Mouse (Mus musculus) kidney, embryonic 15.5 days (tissue): ENCODE results near the gene Prkag3. TPM values are rescaled to one million over a fixed set of nuclear protein-coding genes. Genes with fewer than 3 reads are reported as not detected.

Experiments
- ATAC-seq: fragments of 200-750 bp; cut with Nextera tagmentation; replicated peaks from 2 replicates; pipeline ENCODE4 v1.8.0; 2017; ENCODE audit warnings: moderate TSS enrichment; ENCODE audit not compliant: low FRiP score
- H3K27ac ChIP-seq: fragments of 300-500 bp; sonication (generic); 2 replicates; pipeline ENCODE4 v1.5.1; 2015; ENCODE audit warnings: mild to moderate bottlenecking, inconsistent platforms
- H3K27me3 ChIP-seq: fragments of 300-500 bp; sonication (generic); 2 replicates; pipeline ENCODE4 v1.6.1; 2015; ENCODE audit warnings: inconsistent platforms
- H3K36me3 ChIP-seq: fragments of 300-500 bp; sonication (generic); 2 replicates; pipeline ENCODE4 v1.6.1; 2015; ENCODE audit warnings: inconsistent platforms
- H3K4me1 ChIP-seq: fragments of 300-500 bp; sonication (generic); 2 replicates; pipeline ENCODE4 v1.6.1; 2015; ENCODE audit warnings: inconsistent platforms
- H3K4me2 ChIP-seq: fragments of 300-500 bp; sonication (generic); 2 replicates; pipeline ENCODE4 v1.6.1; 2015; ENCODE audit warnings: moderate library complexity, mild to moderate bottlenecking, inconsistent platforms
- H3K4me3 ChIP-seq: fragments of 300-500 bp; sonication (generic); replicated peaks from 2 replicates; pipeline ENCODE4 v1.5.1; 2015; ENCODE audit warnings: mild to moderate bottlenecking, inconsistent platforms
- H3K9ac ChIP-seq: fragments of 300-500 bp; sonication (generic); 2 replicates; pipeline ENCODE4 v1.6.1; 2015; ENCODE audit warnings: mild to moderate bottlenecking, inconsistent platforms
- H3K9me3 ChIP-seq: fragments of 300-500 bp; sonication (generic); replicated peaks from 2 replicates; pipeline ENCODE4 v1.6.1; 2016; ENCODE audit warnings: inconsistent platforms
- WGBS: fragments of 180-500 bp; shearing (Covaris S2); methylation state at CpG from one replicate; pipeline ENCODE4 v1.1.7; 2015; ENCODE audit warnings: mixed read lengths; 5-methylcytosine and 5-hydroxymethylcytosine counted together
- polyA plus RNA-seq: library from polyadenylated mRNA; unstranded; fragments of >200 nt; fragmentation: Nextera tagmentation; extraction: Ambion mirVana; gene quantifications from 2 replicates; pipeline ENCODE4 v1.2.1, GENCODE M21; 2015

Prkag3 gene
- polyA plus RNA-seq, 1 experiment from 2014 or later: 0.44 TPM

GRCm38 (mm10) chr1:74753266-74753974 lies 4.4 kb upstream of the Prkag3 start:
- Histone ChIP-seq H3K27ac (no peak overlapping the region), H3K9me3 (no peaks in the 10 kb centered on the region), H3K36me3 (no peaks in the 10 kb centered on the region), H3K4me2 (no peak overlapping the region), H3K4me3 (no peak overlapping the region), H3K27me3 (peaks cover 15% of the 10 kb centered on the region), H3K9ac (no peak overlapping the region), H3K4me1 (peaks cover 12% of the 10 kb centered on the region)
- no peak for ATAC-seq
- 71% methylated on average over 8 of the region's 8 CpGs for WGBS

- peaks cover 16% of the 10 kb centered on the region for H3K27me3 ChIP-seq
- H3K27ac ChIP-seq: no peak overlapping the region
- H3K36me3 ChIP-seq: no peaks in the 10 kb centered on the region
- no peaks in the 10 kb centered on the region for H3K9me3 ChIP-seq
- no peak for ATAC-seq
- H3K9ac ChIP-seq: no peak overlapping the region
- peaks cover 14% of the 10 kb centered on the region for H3K4me1 ChIP-seq
- no peak overlapping the region for H3K4me2 ChIP-seq
- H3K4me3 ChIP-seq: no peak overlapping the region
- WGBS: 97% methylated on average over 3 of the region's 3 CpGs
Observed at GRCm38 (mm10) chr1:74752833-74753232, 3.8 kb upstream of the Prkag3 start.

GRCm38 (mm10) chr1:74752150-74752549 lies 3.1 kb upstream of the Prkag3 start:
- H3K4me2 ChIP-seq: no peak overlapping the region
- H3K27ac ChIP-seq: no peak overlapping the region
- no peak overlapping the region for H3K9ac ChIP-seq
- ATAC-seq: no peak
- peaks cover 14% of the 10 kb centered on the region for H3K4me1 ChIP-seq
- no peaks in the 10 kb centered on the region for H3K36me3 ChIP-seq
- H3K4me3 ChIP-seq: no peak overlapping the region
- peaks cover 23% of the 10 kb centered on the region for H3K27me3 ChIP-seq
- H3K9me3 ChIP-seq: no peaks in the 10 kb centered on the region
- WGBS: 84% methylated on average over 8 of the region's 8 CpGs

GRCm38 (mm10) chr1:74750683-74751082 lies 1.7 kb upstream of the Prkag3 start:
- H3K9me3 ChIP-seq: no peaks in the 10 kb centered on the region
- peaks cover 14% of the 10 kb centered on the region for H3K4me1 ChIP-seq
- no peak overlapping the region for H3K4me3 ChIP-seq
- no peaks in the 10 kb centered on the region for H3K36me3 ChIP-seq
- 76% methylated on average over 4 of the region's 4 CpGs for WGBS
- no peak for ATAC-seq
- no peak overlapping the region for H3K4me2 ChIP-seq
- H3K27me3 ChIP-seq: peaks cover 24% of the 10 kb centered on the region
- H3K9ac ChIP-seq: no peak overlapping the region
- H3K27ac ChIP-seq: no peak overlapping the region

GRCm38 (mm10) chr1:74749301-74749700 lies 280 bp upstream of the Prkag3 start:
- Histone ChIP-seq H3K9ac (no peak overlapping the region), H3K4me1 (peaks cover 14% of the 10 kb centered on the region), H3K27ac (no peak overlapping the region), H3K36me3 (no peaks in the 10 kb centered on the region), H3K9me3 (no peaks in the 10 kb centered on the region), H3K27me3 (peaks cover 24% of the 10 kb centered on the region), H3K4me3 (no peak overlapping the region), H3K4me2 (peak overlapping the region; percentile 61)
- 60% methylated on average over 7 of the region's 7 CpGs for WGBS
- ATAC-seq: peak; percentile 68

- H3K4me2 ChIP-seq: no peak overlapping the region
- H3K27me3 ChIP-seq: peaks cover 24% of the 10 kb centered on the region
- H3K9ac ChIP-seq: no peak overlapping the region
- H3K36me3 ChIP-seq: no peaks in the 10 kb centered on the region
- no peak overlapping the region for H3K4me3 ChIP-seq
- ATAC-seq: no peak
- peaks cover 14% of the 10 kb centered on the region for H3K4me1 ChIP-seq
- no peak overlapping the region for H3K27ac ChIP-seq
- H3K9me3 ChIP-seq: no peaks in the 10 kb centered on the region
- 76% methylated on average over 5 of the region's 5 CpGs for WGBS
Observed at GRCm38 (mm10) chr1:74747335-74747734, 1.7 kb downstream of the Prkag3 start.

GRCm38 (mm10) chr1:74740846-74741245 lies 8.2 kb downstream of the Prkag3 start:
- H3K27me3 ChIP-seq: no peaks in the 10 kb centered on the region
- no peak overlapping the region for H3K4me3 ChIP-seq
- H3K4me1 ChIP-seq: no peaks in the 10 kb centered on the region
- no peak overlapping the region for H3K9ac ChIP-seq
- WGBS: 74% methylated on average over 7 of the region's 7 CpGs
- H3K36me3 ChIP-seq: no peaks in the 10 kb centered on the region
- no peak overlapping the region for H3K27ac ChIP-seq
- H3K4me2 ChIP-seq: no peak overlapping the region
- no peaks in the 10 kb centered on the region for H3K9me3 ChIP-seq
- no peak for ATAC-seq

- Histone ChIP-seq H3K9me3 (no peaks in the 10 kb centered on the region), H3K9ac (no peak overlapping the region), H3K4me1 (no peaks in the 10 kb centered on the region), H3K4me3 (no peak overlapping the region), H3K27me3 (no peaks in the 10 kb centered on the region), H3K4me2 (no peak overlapping the region), H3K27ac (no peak overlapping the region), H3K36me3 (no peaks in the 10 kb centered on the region)
- ATAC-seq: no peak
- 84% methylated on average over 7 of the region's 7 CpGs for WGBS
Observed at GRCm38 (mm10) chr1:74737500-74737899, 11.5 kb downstream of the Prkag3 start.

GRCm38 (mm10) chr1:74736977-74737376 lies 12.0 kb downstream of the Prkag3 start:
- Histone ChIP-seq H3K27me3 (no peaks in the 10 kb centered on the region), H3K4me1 (no peaks in the 10 kb centered on the region), H3K27ac (no peak overlapping the region), H3K4me3 (no peak overlapping the region), H3K9ac (no peak overlapping the region), H3K4me2 (no peak overlapping the region), H3K36me3 (no peaks in the 10 kb centered on the region), H3K9me3 (no peaks in the 10 kb centered on the region)
- ATAC-seq: no peak
- 88% methylated on average over 12 of the region's 12 CpGs for WGBS

- no peak overlapping the region for H3K4me2 ChIP-seq
- no peaks in the 10 kb centered on the region for H3K9me3 ChIP-seq
- H3K4me1 ChIP-seq: no peaks in the 10 kb centered on the region
- no peaks in the 10 kb centered on the region for H3K36me3 ChIP-seq
- H3K27me3 ChIP-seq: no peaks in the 10 kb centered on the region
- H3K9ac ChIP-seq: no peak overlapping the region
- ATAC-seq: no peak
- 59% methylated on average over 8 of the region's 8 CpGs for WGBS
- no peak overlapping the region for H3K27ac ChIP-seq
- no peak overlapping the region for H3K4me3 ChIP-seq
Observed at GRCm38 (mm10) chr1:74728446-74728845, 20.6 kb downstream of the Prkag3 start.

- Histone ChIP-seq H3K9ac (no peak overlapping the region), H3K9me3 (no peaks in the 10 kb centered on the region), H3K36me3 (no peaks in the 10 kb centered on the region), H3K4me1 (no peaks in the 10 kb centered on the region), H3K4me2 (no peak overlapping the region), H3K4me3 (no peak overlapping the region), H3K27ac (no peak overlapping the region), H3K27me3 (no peaks in the 10 kb centered on the region)
- ATAC-seq: no peak
- 75% methylated on average over 5 of the region's 5 CpGs for WGBS
Observed at GRCm38 (mm10) chr1:74726674-74727073, 22.3 kb downstream of the Prkag3 start.

GRCm38 (mm10) chr1:74726114-74726513 lies 22.9 kb downstream of the Prkag3 start:
- ATAC-seq: no peak
- H3K36me3 ChIP-seq: no peaks in the 10 kb centered on the region
- 36% methylated on average over 5 of the region's 5 CpGs for WGBS

GRCm38 (mm10) chr1:74723748-74724147 lies 25.3 kb downstream of the Prkag3 start:
- no peaks in the 10 kb centered on the region for H3K27me3 ChIP-seq
- no peaks in the 10 kb centered on the region for H3K4me1 ChIP-seq
- no peak for ATAC-seq
- no peak overlapping the region for H3K4me3 ChIP-seq
- no peak overlapping the region for H3K9ac ChIP-seq
- 85% methylated on average over 2 of the region's 2 CpGs for WGBS
- H3K4me2 ChIP-seq: no peak overlapping the region
- no peak overlapping the region for H3K27ac ChIP-seq
- H3K9me3 ChIP-seq: no peaks in the 10 kb centered on the region
- H3K36me3 ChIP-seq: no peaks in the 10 kb centered on the region

More at GRCm38 (mm10) chr1:74726114-74726513, 22.9 kb downstream of the Prkag3 start:
- no peaks in the 10 kb centered on the region for H3K27me3 ChIP-seq
- no peaks in the 10 kb centered on the region for H3K9me3 ChIP-seq
- H3K9ac ChIP-seq: no peak overlapping the region
- no peak overlapping the region for H3K4me3 ChIP-seq
- no peak overlapping the region for H3K27ac ChIP-seq
- H3K4me2 ChIP-seq: no peak overlapping the region
- H3K4me1 ChIP-seq: no peaks in the 10 kb centered on the region
